Mouse (Mus musculus): ENCODE data around the gene Cirbp.

GRCm38 (mm10) chr10:80200485-80200884, 34.7 kb downstream of the Cirbp start:
- no peak for TF ChIP-seq POLR2A (IDR thresholded peaks at IDR 0.05; ENCODE audit: low read depth, low read length)
- TF ChIP-seq CTCF (IDR thresholded peaks at IDR 0.05; ENCODE audit: borderline replicate concordance, insufficient read depth, low read length) = no peak
